ENCODE assay signal across 19 mouse cellular contexts in genomic region chr5:72791386-72791785, GRCm38 (mm10). TPM values are rescaled to one million over a fixed set of nuclear protein-coding genes. Genes with fewer than 3 reads are reported as not detected.
DNase-seq lines count a peak whose midpoint lies in the region; ATAC-seq and TF ChIP-seq lines count a peak whose summit lies in the region.
"Had no signal": no experiment of that assay in that cellular context is flagged by ENCODE, and none has a peak within 500 bp of the region (broad histone marks: within the 10 kb centered on the region; RNA-seq: fewer than 3 reads in every experiment).

No protein-coding gene starts in this region.

- TF ChIP-seq POLR2A in bone marrow macrophage, adult 2 months (IDR thresholded peaks at IDR 0.05; ENCODE audit: borderline replicate concordance, low read depth, low read length): no peak

- H3K4me2 ChIP-seq in kidney, embryonic 16.5 days (replicated peaks; ENCODE audit: low read depth, low read length): no peak overlapping the region
- H3K4me2 ChIP-seq: forebrain, embryonic 13.5 days; heart, embryonic 11.5 days; heart, embryonic 15.5 days had no signal

- 0 out of 2 replicates have a peak, but pooled peaks have one; percentile 14 for ATAC-seq in kidney, embryonic 16.5 days (ENCODE audit: low FRiP score, low TSS enrichment)
- ATAC-seq: forebrain, embryonic 13.5 days; forebrain, postnatal 0 days had no signal

- H3K4me1 ChIP-seq in kidney, embryonic 16.5 days (ENCODE audit: insufficient read depth, low read length): peaks cover 15% of the 10 kb centered on the region
- peaks cover 43% of the 10 kb centered on the region for H3K4me1 ChIP-seq in bone marrow macrophage, adult 2 months (ENCODE audit: control insufficient read depth, insufficient read depth, low read length)
- H3K4me1 ChIP-seq: forebrain, embryonic 13.5 days had no signal

- TF ChIP-seq CTCF in bone marrow macrophage, adult 2 months (IDR thresholded peaks at IDR 0.05; ENCODE audit: low read depth, low read length): no peak

- no peaks in the 10 kb centered on the region for H3K9me3 ChIP-seq in kidney, embryonic 16.5 days (ENCODE audit: low read length)
- H3K9me3 ChIP-seq: embryonic facial prominence, embryonic 10.5 days; forebrain, embryonic 13.5 days; heart, embryonic 15.5 days had no signal

- no peak overlapping the region for H3K4me3 ChIP-seq in kidney, embryonic 16.5 days (ENCODE audit: low read length)
- no peak overlapping the region for H3K4me3 ChIP-seq in bone marrow macrophage, adult 2 months (ENCODE audit: insufficient read depth, low read length)
- H3K4me3 ChIP-seq in macrophage (ENCODE audit: inconsistent target): no peak overlapping the region
- H3K4me3 ChIP-seq: embryonic facial prominence, embryonic 10.5 days; forebrain, embryonic 13.5 days; heart, adult 2 months; heart, embryonic 15.5 days had no signal

- peaks cover 79% of the 10 kb centered on the region for H3K79me2 ChIP-seq in macrophage (ENCODE audit: inconsistent target)

- H3K27ac ChIP-seq in kidney, embryonic 16.5 days (ENCODE audit: low read length): peak overlapping the region; percentile 62
- H3K27ac ChIP-seq in bone marrow macrophage, adult 2 months (ENCODE audit: insufficient read depth, low read depth, low read length): peak overlapping the region; percentile 3; the same call in 1 of the 2 replicates
- H3K27ac ChIP-seq in macrophage: 0 out of 2 replicates have a peak overlapping the region, but pooled peaks have one; percentile 10
- H3K27ac ChIP-seq: embryonic facial prominence, embryonic 10.5 days; forebrain, embryonic 13.5 days; heart, adult 2 months; heart, embryonic 15.5 days had no signal

- H3K27me3 ChIP-seq in kidney, embryonic 16.5 days (ENCODE audit: insufficient read depth, low read length): no peaks in the 10 kb centered on the region
- H3K27me3 ChIP-seq: forebrain, embryonic 13.5 days; heart, embryonic 15.5 days had no signal

- no peaks in the 10 kb centered on the region for H3K36me3 ChIP-seq in kidney, embryonic 16.5 days (ENCODE audit: insufficient read depth, low read length)
- peaks cover 23% of the 10 kb centered on the region for H3K36me3 ChIP-seq in macrophage (ENCODE audit: inconsistent target)
- H3K36me3 ChIP-seq: embryonic facial prominence, embryonic 10.5 days; heart, embryonic 15.5 days had no signal

- DNase-seq in kidney, adult 18-20 months: peak; percentile 19
- no peak for DNase-seq in kidney, postnatal 14 days
- DNase-seq in kidney, postnatal 36 days: no peak
- DNase-seq: adrenal gland, adult 2 months; adrenal gland, postnatal 25 days; cerebellum, adult 2 months; cerebellum, postnatal 10 days; forebrain, postnatal 0 days; gastrocnemius, postnatal 14 days; heart, adult 2 months; heart, postnatal 14 days had no signal

- WGBS in kidney, embryonic 16.5 days: 28% methylated on average over 4 of the region's 4 CpGs
- 74% methylated on average over 4 of the region's 4 CpGs for WGBS in macrophage (ENCODE audit: missing documents)

- no peak overlapping the region for H3K9ac ChIP-seq in kidney, embryonic 16.5 days (replicated peaks; ENCODE audit: low read length)
- H3K9ac ChIP-seq: forebrain, embryonic 13.5 days; forebrain, postnatal 0 days; heart, embryonic 15.5 days had no signal

RNA-seq across cellular contexts. Expression of gene Txk, which starts 38.8 kb away (rescaled TPM):
- polyA plus RNA-seq in kidney, embryonic 16.5 days (2015; fragmentation: Nextera tagmentation; extraction: Ambion mirVana): 0.06 and 0.28 TPM in 2 replicates
- polyA plus RNA-seq in bone marrow macrophage, adult 2 months (2012; ENCODE audit: insufficient read depth, insufficient read length, missing spikeins): 0.24 and 0.25 TPM in 2 replicates
- 10 to 100 TPM in 10 of 26 experiments, 1 to 10 TPM in 16; 2.0 to 22.4 (median 7.5) TPM for total RNA-seq in macrophage (2018; cell fraction: chromatin; rRNA removed)
- total RNA-seq in macrophage (2018; cell fraction: cytosol; rRNA removed): under 1 TPM; 0.03 to 0.77 (median 0.22) TPM
- total RNA-seq in macrophage (2018; cell fraction: nucleus; rRNA removed): 10 to 100 TPM in 5 of 26 experiments, 1 to 10 TPM in 21; 1.2 to 19.6 (median 6.6) TPM
- 0.06 to 0.37 TPM (median 0.27 TPM) in 3 replicates for polyA plus RNA-seq in macrophage (2018)
- total RNA-seq: adrenal gland, postnatal 25 days; forebrain, postnatal 0 days; gastrocnemius, adult 18-20 months had no signal
- polyA plus RNA-seq: adrenal gland, adult 2 months; embryonic facial prominence, embryonic 10.5 days had no signal

Comparison
In these comparisons a context has a peak if more than half of its experiments do, and no peak if none do; other contexts are left out.
1. H3K27ac ChIP-seq: peak in every context shown above with its lines; median percentile 62 in kidney, embryonic 16.5 days; 10 in macrophage; 3 in bone marrow macrophage, adult 2 months.